Mouse (Mus musculus): Measurements from ENCODE around the gene Spata31.
A peak's percentile ranks its signal among the peaks of the same experiment; 100 is the strongest.

Gene Spata31

DNA sequence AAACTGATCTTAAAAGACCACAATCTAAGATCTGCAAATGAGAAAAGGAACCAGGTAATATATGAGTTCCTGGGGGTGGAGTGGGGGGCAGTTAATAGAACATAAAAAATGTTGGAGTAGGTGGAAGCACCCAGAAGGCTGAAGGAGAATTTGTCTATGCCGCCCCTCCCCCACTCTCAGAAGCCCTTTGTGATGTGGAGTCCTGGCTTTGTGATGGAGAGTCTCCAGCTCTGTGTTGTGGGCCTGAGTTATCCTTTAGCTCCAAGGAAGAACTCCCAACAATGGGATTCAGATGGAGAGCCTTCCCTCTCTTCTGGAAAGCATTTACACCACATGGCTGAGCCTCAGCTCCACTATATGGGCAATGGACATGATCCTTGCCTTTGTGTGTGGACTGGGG, at the start of gene Spata31:
Gene Spata31 (plus strand): TSS at position 216 of the 400 bp plus-strand sequence.
- no peak for DNase-seq

DNA sequence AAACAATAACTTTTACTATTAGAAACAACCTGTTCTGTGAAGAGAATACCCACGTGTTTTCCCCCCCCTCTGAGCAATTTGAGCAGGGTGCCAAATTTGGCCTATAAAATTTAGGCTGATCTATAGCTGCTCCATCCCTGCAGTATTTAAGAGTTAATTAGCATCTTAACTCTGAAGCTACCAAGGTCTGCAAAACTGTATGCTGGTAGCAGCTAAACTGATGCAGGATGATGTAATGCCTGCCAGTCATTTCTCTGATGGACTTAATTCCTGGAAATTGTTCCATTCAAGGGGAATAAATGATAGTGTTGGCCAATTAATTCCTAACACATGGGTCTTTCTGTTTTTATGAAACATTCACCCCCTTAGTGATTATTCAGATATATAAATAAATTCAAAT, 14.1 kb upstream of the Spata31 start:
- no peak for DNase-seq

DNA sequence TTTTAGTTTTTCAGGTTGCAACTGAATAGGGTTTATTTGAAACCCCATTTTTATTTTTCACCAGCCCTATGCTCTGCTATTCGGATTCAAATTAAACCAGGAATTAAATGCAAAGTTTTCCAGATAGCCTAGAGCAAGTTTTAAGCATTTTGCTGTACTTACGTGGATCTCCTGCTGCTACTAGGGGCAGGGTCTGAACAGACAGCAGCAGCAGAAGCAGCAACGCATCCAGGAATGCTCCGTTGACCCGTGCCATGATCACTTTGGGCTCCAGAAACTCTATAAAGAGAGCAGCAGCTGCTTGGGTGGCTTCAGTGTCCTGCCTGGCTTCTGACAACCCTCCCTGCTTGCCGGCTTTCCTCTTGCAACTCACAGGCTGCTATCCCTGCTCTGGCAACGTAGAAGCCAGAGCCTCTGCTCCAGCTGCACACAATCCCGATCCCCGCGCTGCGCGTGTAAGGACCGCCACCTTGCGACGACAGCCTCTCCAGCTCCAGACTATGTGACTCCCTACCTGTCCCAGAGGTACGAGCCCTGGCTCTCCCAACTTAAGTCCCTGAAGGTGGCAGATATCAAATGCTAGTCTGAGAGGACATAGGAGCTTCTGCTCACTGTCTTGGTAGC, 13.5 kb upstream of the Spata31 start, which contains the start of gene Cntnap3:
Gene Cntnap3 (minus strand): TSS at position 371 of the 624 bp plus-strand sequence.
- peak; percentile 20 for DNase-seq

Measured in kidney, postnatal 14 days (tissue).